Mouse (Mus musculus): ENCODE data around the gene Pfkl. TPM values are rescaled to one million over a fixed set of nuclear protein-coding genes. Genes with fewer than 3 reads are reported as not detected.

Pfkl gene
- total and polyA plus RNA-seq, 3 experiments, result 84.8 to 267 TPM; not detected in 1

DNA sequence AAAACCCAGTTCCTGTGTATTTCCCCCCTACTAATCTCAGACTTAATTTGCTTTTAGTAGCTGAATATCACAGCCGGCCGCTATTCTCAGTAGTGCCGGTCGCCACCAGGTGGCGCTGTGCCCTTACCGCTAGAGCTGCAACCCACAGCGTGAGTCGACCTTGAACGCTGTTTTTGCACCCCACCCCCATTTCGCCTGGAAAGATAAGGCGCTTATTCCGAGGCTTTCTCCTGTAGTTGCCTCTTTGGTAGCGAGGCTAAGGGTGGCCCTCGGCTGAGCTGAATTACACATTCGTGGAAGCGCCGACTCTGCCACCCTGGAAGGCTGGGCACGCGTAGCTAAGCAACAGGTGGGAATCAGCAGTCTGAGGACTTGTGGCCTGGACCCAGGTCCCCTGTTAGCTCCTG, 8.9 kb upstream of the Pfkl start (continued):
- TF ChIP-seq ZC3H11A (IDR thresholded peaks at IDR 0.05; ENCODE audit: low read depth, low read length), result peak; percentile 77
- no peak for TF ChIP-seq RCOR1 (IDR thresholded peaks at IDR 0.05; ENCODE audit: low read depth, low read length)
- no peak for TF ChIP-seq MAFK (IDR thresholded peaks at IDR 0.05; ENCODE audit: borderline replicate concordance, low read depth, low read length)
- peak; percentile 78 for TF ChIP-seq SIN3A (IDR thresholded peaks at IDR 0.05; ENCODE audit: low read length)
- TF ChIP-seq MAX (IDR thresholded peaks at IDR 0.05; ENCODE audit: low read length), result peak; percentile 39; the same call in 1 of the 2 replicates
- no peak for TF ChIP-seq NRF1 (IDR thresholded peaks at IDR 0.05; ENCODE audit: insufficient read depth, low read depth, low read length, poor library complexity, severe bottlenecking)
- peak in 1 of 2 experiments; percentile 48; a peak in 1 of 4 replicates for TF ChIP-seq POLR2A (IDR thresholded peaks at IDR 0.05; ENCODE audit: control insufficient read depth in 1 of 2, insufficient read depth in 1 of 2, low read depth in 1 of 2, low read length in 2 of 2, poor library complexity in 1 of 2)
- TF ChIP-seq CTCF (IDR thresholded peaks at IDR 0.05 in 2 of 3, conservative IDR thresholded peaks at IDR 0.05 in 1 of 3; ENCODE audit: control insufficient read depth in 1 of 3, insufficient read depth in 1 of 3, low read depth in 2 of 3, low read length in 3 of 3, poor library complexity in 1 of 3, severe bottlenecking in 1 of 3), result peak; percentile 92 to 98 (median 98)
- peak; percentile 59; the same call in 1 of the 2 replicates for TF ChIP-seq BHLHE40 (IDR thresholded peaks at IDR 0.05; ENCODE audit: borderline replicate concordance, low read depth, low read length)
- TF ChIP-seq TBP (IDR thresholded peaks at IDR 0.05; ENCODE audit: low read depth, low read length), result no peak
- peak; percentile 82 for TF ChIP-seq MAZ (IDR thresholded peaks at IDR 0.05; ENCODE audit: low read depth, low read length)
- TF ChIP-seq MXI1 (IDR thresholded peaks at IDR 0.05; ENCODE audit: low read depth, low read length), result peak; percentile 72
- TF ChIP-seq HCFC1 (IDR thresholded peaks at IDR 0.05; ENCODE audit: low read depth, low read length), result 0 out of 2 replicates have a peak, but pooled peaks have one; percentile 55
- TF ChIP-seq ZKSCAN1 (IDR thresholded peaks at IDR 0.05; ENCODE audit: low read depth, low read length), result peak; percentile 55

DNA sequence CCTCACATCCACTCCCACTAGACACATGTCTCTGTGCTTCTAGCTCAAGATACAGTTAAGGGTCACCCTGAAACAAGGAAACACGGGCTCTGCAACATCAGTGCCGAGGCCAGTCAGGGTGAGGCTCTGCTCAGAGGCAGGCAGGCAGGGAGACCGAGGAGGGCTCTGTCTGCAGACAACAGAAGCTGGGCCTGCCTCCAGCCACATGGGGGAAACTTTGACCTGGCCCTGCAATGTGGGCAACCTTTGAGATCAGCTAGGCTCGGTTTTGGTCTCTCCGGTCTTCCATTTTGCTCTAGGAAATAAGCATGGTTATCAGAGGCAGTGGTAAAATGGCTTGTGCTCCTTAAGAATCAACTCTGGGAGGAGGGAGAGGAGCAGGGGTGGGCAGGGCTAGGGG, 6.5 kb upstream of the Pfkl start:
- H3K79me2 ChIP-seq (ENCODE audit: control insufficient read depth, insufficient read depth, low read length, poor library complexity), result no peaks in the 10 kb centered on the region
- no peak for TF ChIP-seq MYB (IDR thresholded peaks at IDR 0.05; ENCODE audit: low read depth, low read length)
- no peak for TF ChIP-seq MYC (IDR thresholded peaks at IDR 0.05; ENCODE audit: low read depth, low read length)
- TF ChIP-seq CHD1 (IDR thresholded peaks at IDR 0.05; ENCODE audit: low read depth, low read length), result no peak
- TF ChIP-seq ZC3H11A (IDR thresholded peaks at IDR 0.05; ENCODE audit: low read depth, low read length), result no peak
- no peak for TF ChIP-seq EP300 (IDR thresholded peaks at IDR 0.05; ENCODE audit: low read depth in 1 of 2, low read length in 2 of 2)
- no peak for TF ChIP-seq RAD21 (IDR thresholded peaks at IDR 0.05; ENCODE audit: low read depth, low read length)
- no peak for TF ChIP-seq NELFE (IDR thresholded peaks at IDR 0.05; ENCODE audit: low read depth, low read length)
- no peak for TF ChIP-seq KAT2A (conservative IDR thresholded peaks at IDR 0.05; ENCODE audit: low read depth, low read length)
- TF ChIP-seq POLR2AphosphoS2 (IDR thresholded peaks at IDR 0.05; ENCODE audit: low read length), result no peak
- no peak for TF ChIP-seq CTCF (IDR thresholded peaks at IDR 0.05 in 2 of 3, conservative IDR thresholded peaks at IDR 0.05 in 1 of 3; ENCODE audit: control insufficient read depth in 1 of 3, insufficient read depth in 1 of 3, low read depth in 2 of 3, low read length in 3 of 3, poor library complexity in 1 of 3, severe bottlenecking in 1 of 3)
- TF ChIP-seq HCFC1 (IDR thresholded peaks at IDR 0.05; ENCODE audit: low read depth, low read length), result no peak
- no peak for TF ChIP-seq TAL1 (IDR thresholded peaks at IDR 0.05; ENCODE audit: low read length)
- TF ChIP-seq ETS1 (IDR thresholded peaks at IDR 0.05; ENCODE audit: low read depth, low read length), result no peak
- TF ChIP-seq SMC3 (IDR thresholded peaks at IDR 0.05; ENCODE audit: low read depth, low read length), result no peak
- no peak for TF ChIP-seq ZKSCAN1 (IDR thresholded peaks at IDR 0.05; ENCODE audit: low read depth, low read length)
- no peak for TF ChIP-seq CHD2 (IDR thresholded peaks at IDR 0.05; ENCODE audit: low read length)
- TF ChIP-seq TCF12 (IDR thresholded peaks at IDR 0.05; ENCODE audit: low read depth, low read length), result no peak
- DNase-seq (ENCODE audit: low read depth, low spot score), result no peak
- H3K4me3 ChIP-seq (ENCODE audit: control insufficient read depth in 1 of 2, insufficient read depth in 1 of 2, low read depth in 2 of 2, low read length in 2 of 2), result no peak overlapping the region
- H3K27me3 ChIP-seq (ENCODE audit: control insufficient read depth in 1 of 2, insufficient read depth in 2 of 2, low read length in 2 of 2), result no peaks in the 10 kb centered on the region; a peak in 1 of 4 replicates
- no peak overlapping the region for H3K9ac ChIP-seq (ENCODE audit: control insufficient read depth, low read depth, low read length, poor library complexity, severe bottlenecking)
- H3K36me3 ChIP-seq (ENCODE audit: control insufficient read depth in 1 of 2, insufficient read depth in 2 of 2, low read length in 2 of 2), result no peaks in the 10 kb centered on the region
- H3K4me1 ChIP-seq (ENCODE audit: control insufficient read depth in 1 of 2, insufficient read depth in 2 of 2, low read length in 2 of 2), result peaks cover 0 to 6% of the 10 kb centered on the region in 2 experiments; a peak in 2 of 4 replicates
- H3K27ac ChIP-seq (ENCODE audit: control insufficient read depth, low read depth, low read length), result no peak overlapping the region
- H3K9me3 ChIP-seq (replicated peaks; ENCODE audit: insufficient read depth, low read length), result no peaks in the 10 kb centered on the region

All from MEL (cell line).